Mouse (Mus musculus) frontal cortex, adult 2 months (tissue): Measurements from ENCODE around the gene Nsd2. TPM values are rescaled to one million over a fixed set of nuclear protein-coding genes. Genes with fewer than 3 reads are reported as not detected.
"Not testable (repeated sequence)": the region's sequence is repeated elsewhere in the genome, so short reads cannot be mapped to it uniquely, and the experiment has no call there.

Source experiments
- DNase-seq, 2 experiments: peaks; one replicate each; pipeline ENCODE4 v3.0.0; 2022; ENCODE audit warnings: low spot score in 1 of 2; ENCODE audit errors: extremely low spot score in 1 of 2
- polyA plus RNA-seq: library from polyadenylated mRNA; depleted of rRNA; stranded (reverse); fragments of >200 nt; gene quantifications from 2 replicates; pipeline ENCODE4 v1.2.3, GENCODE M21; 2012

Nsd2 gene
- polyA plus RNA-seq, 1 experiment: 46.9 TPM

DNA sequence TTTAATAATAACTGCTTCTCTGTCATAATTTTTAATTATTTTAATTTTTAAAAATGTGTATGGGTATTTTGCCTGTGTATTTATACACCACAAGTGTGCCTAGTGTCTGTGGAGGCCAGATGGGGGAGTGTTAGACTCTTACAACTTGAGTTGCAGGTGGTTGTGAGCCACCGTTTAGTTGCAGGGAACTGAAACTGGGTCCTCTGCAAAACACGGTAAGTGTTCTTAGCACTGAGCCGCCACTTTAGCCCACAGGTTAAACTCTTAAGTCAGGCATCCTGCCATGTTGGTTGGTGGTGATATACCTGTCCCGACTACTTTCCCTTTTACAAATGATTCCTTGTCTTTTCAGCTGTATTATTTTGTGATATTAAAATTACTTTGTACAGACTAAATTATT, 22.0 kb downstream of the Nsd2 start:
- no peak for DNase-seq

DNA sequence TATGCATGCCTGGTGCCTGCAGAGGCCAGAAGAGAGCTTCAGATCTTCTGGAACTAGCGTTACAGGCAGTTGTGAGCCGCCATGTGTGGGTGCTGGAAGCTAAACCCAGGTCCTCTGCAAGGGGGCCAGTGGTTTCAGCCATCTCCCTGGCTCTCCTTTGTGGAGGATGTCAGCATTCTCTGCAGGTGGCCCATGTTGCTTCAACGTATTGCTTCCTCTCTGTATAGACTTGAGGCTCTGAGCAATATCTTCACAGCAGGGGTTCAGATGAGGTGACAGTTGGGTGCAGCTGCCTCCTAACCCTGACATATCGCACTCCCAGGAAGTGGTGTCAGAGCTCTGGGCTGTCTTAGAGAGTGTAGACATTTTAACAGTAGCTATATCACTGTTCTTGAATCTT, 30.9 kb downstream of the Nsd2 start:
- DNase-seq: no peak

DNA sequence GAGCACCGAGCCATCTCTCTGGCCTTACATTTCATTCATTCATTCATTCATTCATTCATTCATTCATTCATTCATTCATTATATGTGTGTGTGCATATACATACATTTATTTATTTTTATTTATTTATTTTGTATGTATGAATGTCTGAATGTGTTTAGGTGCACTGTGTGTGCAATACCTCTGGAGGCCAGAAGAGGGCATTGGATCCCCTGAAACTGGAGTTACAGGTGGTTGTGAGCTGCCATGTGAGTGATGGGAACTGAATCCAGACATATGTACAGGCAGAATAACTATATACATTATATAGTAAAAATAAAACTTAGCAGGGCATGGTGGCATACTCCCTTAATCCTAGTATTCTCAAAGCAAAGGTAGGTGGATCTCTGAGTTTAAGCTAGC, 32.6 kb downstream of the Nsd2 start:
- no peak for DNase-seq

DNA sequence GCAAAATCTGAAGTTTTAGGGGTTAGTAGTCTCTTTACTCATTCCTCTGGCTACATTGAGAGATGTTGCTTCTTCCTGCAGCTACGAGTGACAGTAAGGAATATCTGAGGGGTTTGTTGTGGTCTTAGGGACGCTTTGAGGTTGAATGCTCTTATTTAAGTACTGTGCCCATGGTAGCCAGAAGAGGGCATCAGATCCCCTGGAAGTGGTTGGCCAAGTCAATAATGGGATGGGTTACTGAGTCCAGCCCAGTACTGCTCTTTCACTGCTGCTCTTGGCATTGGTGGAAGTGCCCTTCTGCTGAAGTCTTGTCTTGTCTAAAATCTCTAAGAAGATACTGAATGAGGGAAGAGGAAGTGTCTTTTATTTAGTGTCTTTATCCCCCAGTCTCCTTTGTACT, 33.5 kb downstream of the Nsd2 start:
- no peak for DNase-seq

DNA sequence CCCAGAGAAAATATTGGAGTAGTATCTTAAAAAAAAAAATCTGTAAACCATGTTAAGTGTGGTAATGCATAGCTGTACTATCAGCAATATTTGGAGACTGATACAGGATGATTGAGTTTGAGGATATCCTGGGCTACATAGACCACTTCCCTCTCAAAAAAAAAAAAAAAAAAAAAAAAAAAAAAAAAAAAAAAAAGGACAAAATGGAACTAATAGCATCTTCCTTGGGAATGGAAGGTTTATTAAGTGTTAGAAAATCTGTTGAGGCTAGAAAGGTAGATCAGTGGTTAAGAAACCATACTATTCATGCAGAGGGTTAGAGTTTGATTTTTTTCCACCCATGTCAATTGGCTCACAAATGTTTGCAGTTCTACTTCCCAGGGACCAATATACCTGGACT, 37.2 kb downstream of the Nsd2 start:
- no peak for DNase-seq

DNA sequence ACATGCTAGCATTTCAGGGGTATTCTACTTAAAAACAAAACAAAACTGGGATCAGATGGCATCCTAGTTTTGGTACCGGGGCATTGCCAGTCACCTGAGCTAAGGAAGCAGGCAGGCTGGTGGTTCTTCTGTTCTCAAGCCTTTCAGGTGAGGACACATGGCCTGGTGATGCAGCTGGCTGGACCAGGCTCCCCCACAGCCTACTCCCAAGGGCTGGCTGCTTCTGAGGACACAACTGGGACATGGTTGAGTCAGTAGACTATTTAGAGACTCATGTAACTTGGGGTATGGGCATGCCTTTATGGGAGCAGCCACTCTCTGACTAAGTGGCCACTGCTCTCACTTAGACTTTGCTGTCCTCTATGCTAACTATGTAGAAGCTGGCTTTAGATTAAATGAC, 54.9 kb downstream of the Nsd2 start:
- DNase-seq: no peak

DNA sequence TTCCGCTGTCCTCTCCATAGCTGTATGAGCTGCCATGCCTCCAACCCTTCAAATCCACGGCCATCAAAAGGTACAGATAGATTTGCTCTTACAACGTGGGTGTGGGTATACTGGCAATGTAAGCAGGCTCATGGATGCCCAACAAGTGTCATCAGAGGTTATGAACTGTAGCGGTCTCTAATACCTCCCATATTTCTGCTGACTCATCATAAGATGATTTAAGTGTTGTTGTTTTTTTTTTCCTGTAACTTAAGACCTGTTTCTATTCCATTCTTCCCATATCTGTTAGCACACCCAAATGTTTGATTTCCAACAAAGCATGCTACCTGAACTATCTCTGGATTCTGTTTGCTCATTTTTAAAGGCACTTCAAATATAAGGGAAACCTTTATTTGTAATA, 60.6 kb downstream of the Nsd2 start:
- DNase-seq: no peak

DNA sequence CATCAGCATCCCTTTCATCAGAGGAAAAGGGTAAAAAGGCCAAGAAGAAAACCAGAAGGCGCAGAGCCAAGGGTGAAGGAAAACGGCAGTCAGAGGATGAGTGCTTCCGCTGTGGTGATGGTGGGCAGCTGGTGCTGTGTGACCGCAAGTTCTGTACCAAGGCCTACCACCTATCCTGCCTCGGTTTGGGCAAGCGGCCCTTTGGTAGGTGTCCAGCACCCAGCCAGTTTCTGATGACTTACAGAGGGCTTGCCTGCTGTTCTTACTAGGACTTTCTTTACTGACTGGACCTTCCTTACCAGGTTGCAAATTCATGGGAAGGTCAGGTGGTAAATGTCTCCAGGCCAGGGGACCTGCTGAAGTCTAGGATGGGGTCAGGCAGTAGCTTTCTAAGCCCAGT, 72.9 kb downstream of the Nsd2 start:
- no peak for DNase-seq

DNA sequence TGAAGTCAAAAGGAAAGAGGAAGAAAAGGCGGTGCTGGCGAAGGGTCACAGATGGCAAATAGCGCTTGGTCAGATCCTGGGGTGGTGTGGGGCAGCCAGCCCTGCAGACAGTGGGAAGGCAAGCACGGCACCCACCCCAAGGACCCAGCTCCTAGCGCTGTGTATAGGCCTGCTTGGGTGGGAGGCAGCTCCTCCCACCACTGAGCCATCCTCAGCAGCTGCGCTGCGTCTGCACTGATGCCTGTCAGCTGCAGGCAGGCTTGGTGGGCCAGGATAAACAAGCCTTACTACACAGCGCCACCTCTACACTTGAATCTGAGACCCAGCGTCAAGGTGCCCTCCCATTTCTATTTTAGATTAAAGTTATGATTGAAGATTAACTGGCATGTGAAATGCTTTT, 74.6 kb downstream of the Nsd2 start:
- peak in 1 of 2 experiments; percentile 34 for DNase-seq

DNA sequence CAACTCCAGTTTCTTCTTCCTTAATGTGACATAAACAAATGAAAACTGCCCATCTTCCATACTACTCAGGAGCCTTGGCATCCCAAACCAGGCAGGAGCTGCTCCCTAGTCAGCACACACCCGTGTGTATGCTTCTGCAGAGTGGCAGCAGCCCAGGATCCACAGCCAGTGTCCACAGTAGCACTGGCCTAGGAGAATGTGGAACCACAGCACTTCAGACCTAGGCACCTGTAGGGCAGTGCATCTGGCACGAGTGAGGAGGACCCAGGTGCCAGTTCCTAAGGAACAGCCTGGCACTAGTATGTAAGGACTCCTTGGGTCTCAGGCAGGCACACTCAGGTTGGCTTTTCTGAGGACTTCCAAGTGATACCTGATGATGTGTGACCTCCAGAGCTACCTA, 76.6 kb downstream of the Nsd2 start:
- no peak for DNase-seq

DNA sequence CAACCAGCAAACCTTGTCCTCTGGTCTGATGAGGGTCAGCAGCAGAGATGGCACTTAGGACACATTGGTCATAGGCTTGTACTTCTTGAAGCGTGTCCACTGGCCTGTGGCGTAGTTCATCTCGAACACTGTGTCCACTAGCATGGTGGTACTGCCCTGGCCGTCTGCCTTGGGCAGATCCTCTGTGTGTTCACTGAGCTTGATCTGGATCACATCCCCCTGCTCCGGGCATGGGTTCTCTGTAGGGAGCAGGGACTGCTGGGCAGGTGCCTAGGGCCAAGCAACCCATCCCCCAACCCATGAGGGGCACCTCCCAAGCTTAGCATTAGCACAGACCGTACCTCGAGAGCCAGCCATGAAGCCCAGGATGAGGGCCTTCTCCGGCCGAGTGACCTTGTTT, 78.1 kb downstream of the Nsd2 start:
- DNase-seq: no peak

DNA sequence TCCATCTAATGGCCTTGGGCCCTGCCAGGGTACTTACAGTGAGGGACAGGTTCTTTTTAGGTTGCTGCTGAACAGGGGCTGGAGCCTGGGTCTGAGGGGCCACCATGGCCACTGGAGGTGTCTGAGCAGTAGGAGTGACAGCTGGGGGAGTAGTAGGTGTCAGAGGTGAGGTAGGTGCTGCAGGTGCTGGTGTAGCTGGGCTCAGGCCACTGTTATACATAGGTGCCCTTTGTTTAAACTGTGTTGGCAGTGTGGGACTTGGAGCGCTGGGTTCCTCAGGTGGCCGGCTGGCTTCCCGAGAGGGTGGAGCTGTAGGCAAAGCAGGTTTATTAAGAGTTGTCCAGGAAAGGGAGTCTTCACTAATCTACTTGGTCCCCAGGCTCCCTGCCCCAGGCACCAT, 78.7 kb downstream of the Nsd2 start:
- no peak for DNase-seq

DNA sequence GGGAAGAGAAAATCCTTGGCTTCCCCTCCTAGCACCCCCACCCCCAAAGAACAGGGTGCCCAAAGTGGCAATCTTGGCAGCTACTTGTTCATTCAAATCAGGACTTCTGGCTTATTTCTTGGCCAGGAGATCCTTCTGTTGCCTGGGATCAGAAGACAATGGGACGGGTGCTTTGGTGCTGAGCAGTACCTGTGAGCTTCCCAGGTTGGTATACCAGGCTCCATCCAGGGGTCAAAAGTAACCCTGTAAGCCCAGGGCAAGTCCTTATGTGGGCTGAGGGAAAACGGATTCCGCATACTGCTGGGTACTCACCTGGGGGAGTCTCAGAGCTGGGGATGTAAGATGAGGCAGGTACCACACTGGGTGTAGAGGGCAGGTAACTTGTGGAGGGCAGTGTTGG, 79.6 kb downstream of the Nsd2 start:
- no peak for DNase-seq

DNA sequence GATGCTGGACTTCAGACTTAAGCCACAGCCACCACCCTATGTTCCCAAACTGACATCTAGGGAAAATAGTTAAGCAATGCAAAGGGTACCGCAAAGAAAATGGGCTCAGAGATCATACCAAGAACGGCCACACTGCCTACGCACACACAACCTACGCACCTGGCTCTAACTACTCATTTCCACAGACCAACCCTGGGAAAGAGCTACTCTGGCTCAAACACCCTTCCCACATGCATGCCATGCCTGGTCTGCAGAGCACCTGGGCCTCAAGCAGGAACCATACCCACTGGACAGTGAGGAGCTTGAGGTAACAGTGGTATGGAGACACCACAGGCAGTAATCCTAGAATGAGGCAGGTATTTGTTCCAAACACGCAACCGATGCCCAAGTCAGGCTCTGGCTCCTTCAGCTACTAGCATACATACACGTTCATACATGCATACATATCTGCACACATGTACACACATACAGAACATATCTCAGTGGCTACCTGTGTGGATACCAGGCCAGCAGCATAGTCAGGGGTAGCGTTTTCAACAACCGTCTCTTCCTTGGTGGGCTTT, 80.3 kb downstream of the Nsd2 start:
- no peak for DNase-seq

DNA sequence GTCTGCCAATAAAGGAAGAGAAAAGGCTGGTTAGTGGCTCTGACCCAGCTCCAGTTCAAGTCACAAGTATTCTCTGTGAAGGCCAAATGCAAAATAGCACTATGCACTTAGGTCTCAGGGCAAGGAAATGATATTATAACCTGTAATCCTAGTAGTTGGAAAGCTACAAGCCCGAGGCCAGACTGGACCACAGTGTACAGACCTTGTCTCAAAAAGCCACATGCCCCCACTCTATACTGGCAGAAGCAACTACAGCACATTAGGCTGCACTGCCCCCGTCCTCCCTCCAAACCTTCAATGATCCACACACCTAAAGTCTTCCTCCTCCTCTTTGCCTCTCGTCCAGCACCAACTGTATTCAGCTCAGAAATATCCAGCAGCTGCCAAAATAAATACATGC, 80.8 kb downstream of the Nsd2 start:
- DNase-seq: no peak

DNA sequence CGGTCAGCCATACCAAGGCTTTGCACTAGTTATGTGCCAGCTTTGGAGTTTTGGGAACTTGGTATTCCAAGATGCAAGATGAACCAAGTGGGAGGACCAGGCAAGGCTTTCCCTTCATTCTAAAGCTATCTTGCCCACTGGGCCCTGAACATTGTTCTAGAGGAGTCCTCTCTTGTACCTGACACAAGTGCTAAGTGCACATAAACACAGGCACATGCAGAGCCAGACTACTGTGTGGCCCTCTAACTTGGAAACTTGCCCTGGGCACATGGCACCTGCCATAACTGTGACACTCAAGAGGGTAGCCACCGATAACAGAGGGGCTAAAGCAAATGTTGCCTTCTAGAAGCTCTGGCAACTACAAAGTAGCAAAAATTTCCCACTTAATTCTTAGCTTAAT, 82.2 kb downstream of the Nsd2 start:
- DNase-seq: no peak

DNA sequence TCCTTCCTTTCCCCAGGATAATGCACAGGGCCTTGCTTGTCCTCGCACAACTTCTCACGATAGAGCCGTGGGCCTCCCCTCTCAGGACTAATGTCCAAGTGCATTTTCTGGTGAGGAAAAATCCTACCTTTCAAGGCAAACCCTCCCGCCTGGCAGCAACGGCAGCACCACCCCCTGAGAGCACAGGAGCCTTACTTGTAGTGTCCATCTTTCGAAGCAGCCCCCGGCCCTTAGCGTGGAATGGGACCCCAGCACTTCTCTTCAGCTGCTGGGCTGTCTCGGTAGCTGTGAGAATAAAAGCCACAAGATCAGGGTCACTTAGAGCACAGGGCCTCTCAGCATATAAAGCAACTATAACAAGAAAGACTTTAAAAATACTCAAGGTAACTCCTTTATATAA, 82.7 kb downstream of the Nsd2 start:
- DNase-seq: no peak

DNA sequence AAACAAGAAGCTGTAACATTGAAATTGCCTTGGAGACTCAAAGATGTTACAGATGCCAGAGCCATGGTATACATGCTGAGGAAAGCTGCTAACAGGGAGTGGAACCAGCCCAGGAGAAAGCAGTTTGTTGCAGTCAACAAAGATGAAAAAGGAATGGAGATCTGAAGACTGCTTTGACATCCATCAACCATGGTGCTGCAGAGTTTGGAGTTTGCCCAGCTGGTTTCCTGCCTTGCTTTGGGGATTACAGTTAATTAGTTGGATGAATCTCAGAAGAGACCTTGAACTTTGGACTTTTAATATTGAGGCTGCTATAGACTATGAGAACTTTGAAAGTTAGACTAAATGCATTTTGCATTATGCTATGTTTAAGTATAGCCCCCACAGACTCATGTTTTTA, 94.5 kb downstream of the Nsd2 start:
- DNase-seq: not testable (repeated sequence)

DNA sequence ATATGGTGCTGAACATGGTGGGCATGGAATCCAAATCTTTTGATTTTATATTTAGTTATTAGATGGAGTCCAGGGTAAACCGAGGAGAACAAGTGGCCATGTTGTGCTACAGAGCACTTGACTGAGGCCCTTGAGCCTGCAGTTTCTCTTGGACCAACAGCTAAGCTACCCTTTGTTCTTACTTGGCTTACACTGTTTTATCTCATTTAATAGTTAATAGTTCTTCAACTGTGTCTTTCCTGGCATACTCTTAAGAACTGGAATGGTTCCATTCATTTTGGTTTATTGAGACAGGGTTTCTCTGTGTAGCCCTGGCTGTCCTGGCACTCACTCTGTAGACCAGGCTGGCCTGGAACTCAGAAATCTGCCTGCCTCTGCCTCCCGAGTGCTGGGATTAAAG, 96.1 kb downstream of the Nsd2 start:
- not testable (repeated sequence) for DNase-seq

DNA sequence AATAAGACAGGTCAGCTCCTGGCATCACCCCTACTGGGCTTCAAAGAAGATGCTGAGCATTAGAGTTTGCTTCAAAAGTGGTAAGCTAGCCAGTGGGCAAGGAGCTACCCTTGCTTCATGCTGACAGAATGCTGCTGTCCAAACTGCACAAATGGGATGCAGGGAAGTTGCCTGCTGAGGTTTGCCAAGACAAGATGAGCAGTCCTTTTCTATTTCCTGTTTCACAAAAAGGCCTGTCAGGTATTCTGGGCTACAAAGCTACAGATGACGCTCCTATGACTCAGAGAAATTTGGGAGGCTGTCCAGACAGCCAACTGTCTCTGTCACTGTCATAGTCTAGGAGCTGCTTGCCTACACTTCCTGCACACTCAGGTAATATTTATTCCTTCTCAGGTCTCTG, 98.9 kb downstream of the Nsd2 start:
- peak in 1 of 2 experiments; percentile 64 for DNase-seq

DNA sequence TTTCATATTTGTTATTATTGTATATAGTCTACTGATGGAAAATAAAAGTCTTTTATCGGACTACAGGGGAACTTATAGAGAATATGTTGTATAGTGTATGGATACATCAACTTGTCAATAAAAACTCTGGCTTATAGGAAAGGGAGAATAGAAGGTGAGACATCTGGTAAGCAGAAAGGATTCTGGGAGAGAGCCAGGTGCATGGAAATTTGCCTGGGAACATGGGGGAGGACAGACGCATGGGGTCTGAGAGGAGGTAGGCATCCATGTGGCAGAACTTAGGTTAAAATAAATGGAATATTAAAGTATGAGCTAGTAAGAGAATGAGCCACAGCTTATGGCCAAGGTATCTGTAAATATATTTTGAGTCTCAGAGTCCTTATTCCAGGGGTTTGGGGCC, 99.5 kb downstream of the Nsd2 start:
- DNase-seq: no peak

DNA sequence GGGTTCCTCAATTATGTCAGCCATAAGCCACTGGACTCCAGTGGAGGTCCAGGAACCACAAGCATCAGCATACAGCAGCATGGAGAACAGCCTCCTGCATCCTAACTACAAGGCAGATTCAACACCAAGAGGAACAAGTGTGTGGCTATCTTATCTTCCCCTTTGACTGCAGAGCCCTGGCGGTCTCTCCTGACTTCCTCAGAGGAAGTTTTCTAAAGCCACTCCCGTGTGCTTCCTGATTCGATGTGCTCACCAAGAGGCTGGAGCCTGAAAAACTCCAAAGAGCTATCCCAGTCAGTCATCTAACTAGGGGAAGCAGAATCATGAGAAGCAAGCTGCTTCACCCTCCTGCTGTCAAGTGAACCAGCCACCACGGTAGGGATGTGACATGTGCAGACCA, 100.4 kb downstream of the Nsd2 start:
- DNase-seq: no peak

DNA sequence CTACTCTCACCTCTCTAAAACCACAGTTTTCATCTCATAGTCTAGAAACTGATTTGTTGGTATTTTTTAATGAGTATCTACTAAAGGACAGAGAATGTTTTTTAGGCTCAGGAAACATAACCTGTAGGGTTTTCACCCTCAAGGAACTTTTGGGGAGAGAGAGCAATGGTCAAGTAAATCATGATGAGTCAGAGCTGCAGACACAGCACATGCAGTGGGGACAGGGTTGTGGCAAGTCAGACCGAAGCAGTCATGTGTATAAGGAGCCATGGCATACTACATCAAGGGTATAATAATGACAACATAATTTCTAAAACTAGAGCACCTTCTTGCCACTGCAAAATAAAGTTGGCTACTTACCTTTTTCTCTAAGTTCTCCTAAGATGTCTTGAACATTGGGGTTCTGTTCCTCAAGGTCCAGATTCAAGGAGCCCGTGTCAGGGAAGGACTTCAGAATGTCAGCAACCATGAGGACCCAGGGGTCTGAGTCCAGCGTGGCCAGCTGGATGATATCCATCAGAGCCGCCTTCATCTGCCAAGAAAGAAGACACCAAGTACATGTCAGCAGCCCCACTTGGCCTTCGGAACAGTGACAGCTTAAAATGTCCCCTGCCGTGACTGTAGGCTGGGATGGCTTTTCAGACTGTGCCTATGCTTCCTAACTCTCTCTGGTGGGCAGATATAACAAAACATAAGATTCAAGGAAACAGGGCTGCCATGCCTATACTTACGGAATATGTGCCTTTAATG, 101.1 kb downstream of the Nsd2 start:
- no peak for DNase-seq
